Mouse (Mus musculus) adrenal gland, adult 18-20 months (tissue): Measurements from ENCODE around the gene Acbd6. TPM values are rescaled to one million over a fixed set of nuclear protein-coding genes. Genes with fewer than 3 reads are reported as not detected.

Experiments
- DNase-seq, 2 experiments: peaks; one replicate each; pipeline ENCODE4 v3.0.0; 2021 to 2022; ENCODE audit warnings: low spot score in 2 of 2
- total RNA-seq, 2 experiments: library from RNA; stranded (reverse); gene quantifications; 1 replicate in 1 of 2; 2 replicates in 1 of 2; pipeline ENCODE4 v1.2.3; 2021

Acbd6 gene
- total RNA-seq, 2 experiments from 2014 or later = 69.0 to 69.7 TPM

GRCm38 (mm10) chr1:155557642-155558011 is 293 bp upstream of the Acbd6 start:
- no peak for DNase-seq

GRCm38 (mm10) chr1:155560021-155560420 is 2.1 kb downstream of the Acbd6 start:
- DNase-seq = no peak

- no peak for DNase-seq
These were observed 2.8 kb downstream of the Acbd6 start for GRCm38 (mm10) chr1:155560678-155561077.

- no peak for DNase-seq
These were observed 4.3 kb downstream of the Acbd6 start for GRCm38 (mm10) chr1:155562206-155562605.

GRCm38 (mm10) chr1:155564741-155565140 is 6.8 kb downstream of the Acbd6 start:
- peak; percentile 19 to 35 for DNase-seq

- no peak for DNase-seq
These were observed 10.2 kb downstream of the Acbd6 start for GRCm38 (mm10) chr1:155568133-155568532.

- no peak for DNase-seq
These were observed 11.4 kb downstream of the Acbd6 start for GRCm38 (mm10) chr1:155569340-155569739.

GRCm38 (mm10) chr1:155574966-155575673 is 17.2 kb downstream of the Acbd6 start:
- DNase-seq = peak; percentile 64 to 73

GRCm38 (mm10) chr1:155576432-155576831 is 18.5 kb downstream of the Acbd6 start:
- DNase-seq = no peak

GRCm38 (mm10) chr1:155577316-155577715 is 19.4 kb downstream of the Acbd6 start:
- no peak for DNase-seq

- DNase-seq = no peak
These were observed 30.0 kb downstream of the Acbd6 start for GRCm38 (mm10) chr1:155587961-155588360.

- DNase-seq = no peak
These were observed 36.2 kb downstream of the Acbd6 start for GRCm38 (mm10) chr1:155594141-155594540.

- no peak for DNase-seq
These were observed 38.7 kb downstream of the Acbd6 start for GRCm38 (mm10) chr1:155596576-155596975.

GRCm38 (mm10) chr1:155604706-155605105 is 46.8 kb downstream of the Acbd6 start:
- no peak for DNase-seq

GRCm38 (mm10) chr1:155605391-155606155 is 47.7 kb downstream of the Acbd6 start:
- no peak for DNase-seq

- DNase-seq = no peak
These were observed 48.2 kb downstream of the Acbd6 start for GRCm38 (mm10) chr1:155606156-155606531.

- no peak for DNase-seq
These were observed 50.6 kb downstream of the Acbd6 start for GRCm38 (mm10) chr1:155608524-155608923.

GRCm38 (mm10) chr1:155614426-155614825 is 56.5 kb downstream of the Acbd6 start:
- DNase-seq = no peak

- no peak for DNase-seq
These were observed 63.2 kb downstream of the Acbd6 start for GRCm38 (mm10) chr1:155621075-155621474.

- DNase-seq = no peak
These were observed 65.3 kb downstream of the Acbd6 start for GRCm38 (mm10) chr1:155623192-155623591.

- DNase-seq = no peak
These were observed 69.8 kb downstream of the Acbd6 start for GRCm38 (mm10) chr1:155627746-155628145.

GRCm38 (mm10) chr1:155636648-155637047 is 78.7 kb downstream of the Acbd6 start:
- DNase-seq = no peak

GRCm38 (mm10) chr1:155645816-155646215 is 87.9 kb downstream of the Acbd6 start:
- DNase-seq = no peak
